Comparison of ENCODE assay signal across 9 mouse cellular contexts in genomic region chr2:25580621-25581101, GRCm38 (mm10). TPM values are rescaled to one million over a fixed set of nuclear protein-coding genes. Genes with fewer than 3 reads are reported as not detected.
DNase-seq lines count a peak whose midpoint lies in the region; ATAC-seq and TF ChIP-seq lines count a peak whose summit lies in the region.
"Had no signal": no experiment of that assay in that cellular context is flagged by ENCODE, and none has a peak within 500 bp of the region (broad histone marks: within the 10 kb centered on the region; RNA-seq: fewer than 3 reads in every experiment).

No protein-coding gene starts in this region.

- H3K9me3 ChIP-seq in hindbrain, embryonic 11.5 days (ENCODE audit: control insufficient read depth, low read length) = no peaks in the 10 kb centered on the region
- no peaks in the 10 kb centered on the region for H3K9me3 ChIP-seq in midbrain, embryonic 15.5 days

- no peak overlapping the region for H3K9ac ChIP-seq in hindbrain, embryonic 11.5 days (ENCODE audit: low read depth, low read length)
- peak overlapping the region; percentile 48 for H3K9ac ChIP-seq in midbrain, embryonic 15.5 days
- H3K9ac ChIP-seq: liver, embryonic 14.5 days had no signal

- H3K36me3 ChIP-seq in hindbrain, embryonic 11.5 days (ENCODE audit: control insufficient read depth, insufficient read depth, low read length) = no peaks in the 10 kb centered on the region
- peaks cover 9% of the 10 kb centered on the region; the same call in 1 of the 2 replicates for H3K36me3 ChIP-seq in midbrain, embryonic 15.5 days (replicated peaks)

- peak; percentile 49 to 55 for DNase-seq in layer of hippocampus, adult 2 months (ENCODE audit: low spot score in 2 of 2)
- no peak for DNase-seq in layer of hippocampus, adult 9-10 months (ENCODE audit: low spot score)
- peak; percentile 78 for DNase-seq in cerebellum, adult 9-11 months
- DNase-seq in hindbrain, embryonic 11.5 days (ENCODE audit: low spot score) = peak; percentile 10
- DNase-seq in spleen, postnatal 36 days (ENCODE audit: low spot score in 2 of 2) = no peak
- DNase-seq in thymus, postnatal 25 days = no peak

- 48% methylated on average over 6 of the region's 6 CpGs for WGBS in hindbrain, embryonic 11.5 days
- WGBS in midbrain, embryonic 15.5 days = 33% methylated on average over 6 of the region's 6 CpGs

- peak overlapping the region; percentile 97 for H3K27ac ChIP-seq in layer of hippocampus, adult 2 months
- no peak overlapping the region for H3K27ac ChIP-seq in hindbrain, embryonic 11.5 days (ENCODE audit: low read depth, low read length)
- no peak overlapping the region for H3K27ac ChIP-seq in midbrain, embryonic 15.5 days
- H3K27ac ChIP-seq: liver, embryonic 14.5 days had no signal

- ATAC-seq in hindbrain, embryonic 11.5 days (ENCODE audit: low FRiP score) = no peak
- ATAC-seq in midbrain, embryonic 15.5 days (replicated peaks) = no peak
- ATAC-seq in erythroblast, adult 5-6 weeks (replicated peaks; ENCODE audit: low FRiP score, poor library complexity, severe bottlenecking) = no peak

- H3K27me3 ChIP-seq in hindbrain, embryonic 11.5 days (ENCODE audit: control insufficient read depth, insufficient read depth, low read length) = peaks cover 55% of the 10 kb centered on the region
- peaks cover 49% of the 10 kb centered on the region for H3K27me3 ChIP-seq in midbrain, embryonic 15.5 days (replicated peaks)

- no peak for TF ChIP-seq CTCF in layer of hippocampus, adult 2 months (conservative IDR thresholded peaks at IDR 0.05)

- peaks cover 16% of the 10 kb centered on the region for H3K4me1 ChIP-seq in hindbrain, embryonic 11.5 days (replicated peaks; ENCODE audit: control insufficient read depth, insufficient read depth, low read length)
- peaks cover 60% of the 10 kb centered on the region for H3K4me1 ChIP-seq in midbrain, embryonic 15.5 days

- no peak overlapping the region for H3K4me2 ChIP-seq in hindbrain, embryonic 11.5 days (replicated peaks; ENCODE audit: low read depth, low read length)
- peak overlapping the region; percentile 71 for H3K4me2 ChIP-seq in midbrain, embryonic 15.5 days

- H3K4me3 ChIP-seq in layer of hippocampus, adult 2 months = peak overlapping the region; percentile 63
- no peak overlapping the region for H3K4me3 ChIP-seq in hindbrain, embryonic 11.5 days (ENCODE audit: low read depth, low read length)
- peak overlapping the region; percentile 49 for H3K4me3 ChIP-seq in midbrain, embryonic 15.5 days

RNA-seq across cellular contexts. Expression of gene Ajm1, which starts 0.9 kb away (rescaled TPM):
- 100 to 1,000 TPM; 106 to 120 TPM for total RNA-seq in layer of hippocampus, adult 2 months (2021)
- polyA plus RNA-seq in hindbrain, embryonic 11.5 days (2014; fragmentation: Nextera tagmentation; extraction: Ambion mirVana) = 0.38 and 0.59 TPM in 2 replicates
- polyA plus RNA-seq in midbrain, embryonic 15.5 days (2015; fragmentation: Nextera tagmentation; extraction: Ambion mirVana) = 13.8 and 14.1 TPM in 2 replicates
- total RNA-seq in erythroblast, adult 5-6 weeks (2015; ENCODE audit: low replicate concordance) = 0.63 TPM in 1 of 2 replicates, not detected in the other
- not detected in 2 replicates for total RNA-seq in erythroblast, adult 5-6 weeks (2017; ENCODE audit: low replicate concordance)

RNA-seq across cellular contexts. Expression of gene Phpt1, which starts 5.6 kb away (rescaled TPM):
- total RNA-seq in layer of hippocampus, adult 2 months (2021) = 10 to 100 TPM; 59.1 to 67.5 TPM
- 161 and 167 TPM in 2 replicates for polyA plus RNA-seq in hindbrain, embryonic 11.5 days (2014; fragmentation: Nextera tagmentation; extraction: Ambion mirVana)
- 155 and 162 TPM in 2 replicates for polyA plus RNA-seq in midbrain, embryonic 15.5 days (2015; fragmentation: Nextera tagmentation; extraction: Ambion mirVana)
- total RNA-seq in erythroblast, adult 5-6 weeks (2015; ENCODE audit: low replicate concordance) = 0.96 and 7.1 TPM in 2 replicates
- 2.1 TPM in 1 of 2 replicates, not detected in the other for total RNA-seq in erythroblast, adult 5-6 weeks (2017; ENCODE audit: low replicate concordance)

RNA-seq across cellular contexts. Expression of gene Mamdc4, which starts 6.0 kb away (rescaled TPM):
- 1 to 10 TPM; 2.8 to 3.5 TPM for total RNA-seq in layer of hippocampus, adult 2 months (2021)
- 3.0 and 4.2 TPM in 2 replicates for polyA plus RNA-seq in hindbrain, embryonic 11.5 days (2014; fragmentation: Nextera tagmentation; extraction: Ambion mirVana)
- polyA plus RNA-seq in midbrain, embryonic 15.5 days (2015; fragmentation: Nextera tagmentation; extraction: Ambion mirVana) = 4.7 and 4.8 TPM in 2 replicates
- total RNA-seq in erythroblast, adult 5-6 weeks (2015; ENCODE audit: low replicate concordance) = 2.5 and 7.1 TPM in 2 replicates
- 4.3 and 4.5 TPM in 2 replicates for total RNA-seq in erythroblast, adult 5-6 weeks (2017; ENCODE audit: low replicate concordance)

RNA-seq across cellular contexts. Expression of gene Edf1, which starts 23.0 kb away (rescaled TPM):
- total RNA-seq in layer of hippocampus, adult 2 months (2021) = 100 to 1,000 TPM; 193 to 200 TPM
- polyA plus RNA-seq in hindbrain, embryonic 11.5 days (2014; fragmentation: Nextera tagmentation; extraction: Ambion mirVana) = 380 and 436 TPM in 2 replicates
- 352 and 378 TPM in 2 replicates for polyA plus RNA-seq in midbrain, embryonic 15.5 days (2015; fragmentation: Nextera tagmentation; extraction: Ambion mirVana)
- total RNA-seq in erythroblast, adult 5-6 weeks (2015; ENCODE audit: low replicate concordance) = 27.3 and 50.2 TPM in 2 replicates
- total RNA-seq in erythroblast, adult 5-6 weeks (2017; ENCODE audit: low replicate concordance) = 32.2 and 32.9 TPM in 2 replicates

RNA-seq across cellular contexts. Expression of gene Rabl6, which starts 27.7 kb away (rescaled TPM):
- 100 to 1,000 TPM; 149 to 151 TPM for total RNA-seq in layer of hippocampus, adult 2 months (2021)
- polyA plus RNA-seq in hindbrain, embryonic 11.5 days (2014; fragmentation: Nextera tagmentation; extraction: Ambion mirVana) = 53.3 and 55.3 TPM in 2 replicates
- 71.3 and 75.7 TPM in 2 replicates for polyA plus RNA-seq in midbrain, embryonic 15.5 days (2015; fragmentation: Nextera tagmentation; extraction: Ambion mirVana)
- total RNA-seq in erythroblast, adult 5-6 weeks (2015; ENCODE audit: low replicate concordance) = 18.1 and 22.4 TPM in 2 replicates
- total RNA-seq in erythroblast, adult 5-6 weeks (2017; ENCODE audit: low replicate concordance) = 11.8 and 29.1 TPM in 2 replicates

Comparison
In these comparisons a context has a peak if more than half of its experiments do, and no peak if none do; other contexts are left out.
1. DNase-seq: peak in layer of hippocampus, adult 2 months (2 of 2), cerebellum, adult 9-11 months (single experiment) and hindbrain, embryonic 11.5 days (single experiment); none in layer of hippocampus, adult 9-10 months (single experiment), spleen, postnatal 36 days (0 of 2) and thymus, postnatal 25 days (single experiment).
2. RNA of gene Ajm1, which starts 0.9 kb away (total RNA-seq): 106 to 120 TPM in layer of hippocampus, adult 2 months; 0.63 TPM in erythroblast, adult 5-6 weeks; every median in the first group is over 10 times any median in the second.
3. RNA of gene Phpt1, which starts 5.6 kb away (total RNA-seq): 59.1 to 67.5 TPM in layer of hippocampus, adult 2 months; 0.96 to 7.1 TPM in erythroblast, adult 5-6 weeks; every median in the first group is over 4 times any median in the second.